Mouse (Mus musculus) forebrain, embryonic 14.5 days (tissue): ENCODE measurements around the gene Lrrc75a. TPM values are rescaled to one million over a fixed set of nuclear protein-coding genes. Genes with fewer than 3 reads are reported as not detected.

ENCODE experiments used
- ATAC-seq: fragments of 200-750 bp; cut with Nextera tagmentation; 2 replicates; pipeline ENCODE4 v1.8.0; 2017; ENCODE audit warnings: mild to moderate bottlenecking, moderate library complexity
- DNase-seq: peaks from one replicate; pipeline ENCODE4 v3.0.0-alpha.2; 2015; ENCODE audit warnings: low spot score
- H3K27ac ChIP-seq: fragments of 300-500 bp; sonication (generic); 2 replicates; pipeline ENCODE4 v1.5.1; 2014; ENCODE audit warnings: low read depth, mild to moderate bottlenecking, control low read depth, low read length, moderate library complexity
- H3K27me3 ChIP-seq: fragments of 300-500 bp; sonication (generic); replicated peaks from 2 replicates; pipeline ENCODE4 v1.6.1; 2014; ENCODE audit warnings: low read length, control low read depth, mixed read lengths; ENCODE audit not compliant: control insufficient read depth, insufficient read depth
- H3K36me3 ChIP-seq: fragments of 300-500 bp; sonication (generic); 2 replicates; pipeline ENCODE4 v1.6.1; 2014; ENCODE audit warnings: low read length, control low read depth; ENCODE audit not compliant: control insufficient read depth, insufficient read depth
- H3K4me1 ChIP-seq: fragments of 300-500 bp; sonication (generic); 2 replicates; pipeline ENCODE4 v1.6.1; 2014; ENCODE audit warnings: antibody characterized with exemption, low read length, control low read depth; ENCODE audit not compliant: control insufficient read depth, insufficient read depth
- H3K4me2 ChIP-seq: fragments of 300-500 bp; sonication (generic); 2 replicates; pipeline ENCODE4 v1.6.1; 2014; ENCODE audit warnings: mild to moderate bottlenecking, control low read depth, low read length
- H3K4me3 ChIP-seq: fragments of 300-500 bp; sonication (generic); 2 replicates; pipeline ENCODE4 v1.5.1; 2014; ENCODE audit warnings: low read depth, low read length, control low read depth
- H3K9ac ChIP-seq: fragments of 300-500 bp; sonication (generic); 2 replicates; pipeline ENCODE4 v1.6.1; 2014; ENCODE audit warnings: mild to moderate bottlenecking, low read length, control low read depth, moderate library complexity
- H3K9me3 ChIP-seq: fragments of 300-500 bp; sonication (generic); replicated peaks from 2 replicates; pipeline ENCODE4 v1.6.1; 2016; ENCODE audit warnings: low read length, control low read depth, mixed read lengths; ENCODE audit not compliant: control insufficient read depth
- WGBS: fragments of 180-500 bp; shearing (Covaris S2); extraction: QIAGEN DNeasy Blood & Tissue Kit; methylation state at CpG from one replicate; pipeline ENCODE4 v1.1.7; 2014; 5-methylcytosine and 5-hydroxymethylcytosine counted together
- polyA plus RNA-seq: library from polyadenylated mRNA; unstranded; fragments of >200 nt; fragmentation: Nextera tagmentation; extraction: Ambion mirVana; gene quantifications from 2 replicates; pipeline ENCODE4 v1.2.1, GENCODE M21; 2014

The Lrrc75a gene
- 9.6 and 9.9 TPM in 2 replicates for polyA plus RNA-seq

GRCm38 (mm10) chr11:62647661-62648590 lies at the start of gene Lrrc75a:
Lrrc75a (minus strand) TSS chr11:62648523.
- peaks cover 32% of the 10 kb centered on the region for H3K4me1 ChIP-seq
- ATAC-seq (peak; percentile 68), DNase-seq (peak; percentile 41)
- no peaks in the 10 kb centered on the region for H3K27me3 ChIP-seq
- 1% methylated on average over 64 of the region's 86 CpGs for WGBS
- H3K27ac ChIP-seq, result peak within 1 kb of the TSS; percentile 65; the same call in 1 of the 2 replicates
- no peaks in the 10 kb centered on the region for H3K36me3 ChIP-seq
- peak within 1 kb of the TSS; percentile 83 for H3K9ac ChIP-seq
- H3K9me3 ChIP-seq, result no peaks in the 10 kb centered on the region
- H3K4me2 ChIP-seq, result peak within 1 kb of the TSS; percentile 98
- peak within 1 kb of the TSS; percentile 74 for H3K4me3 ChIP-seq

GRCm38 (mm10) chr11:62695126-62695525 lies 46.8 kb upstream of the Lrrc75a start:
- Histone ChIP-seq H3K27me3 (no peaks in the 10 kb centered on the region), H3K9ac (no peak overlapping the region), H3K4me1 (no peaks in the 10 kb centered on the region), H3K4me3 (no peak overlapping the region), H3K36me3 (no peaks in the 10 kb centered on the region), H3K27ac (no peak overlapping the region), H3K9me3 (no peaks in the 10 kb centered on the region), H3K4me2 (no peak overlapping the region)
- ATAC-seq (no peak), DNase-seq (no peak)
- WGBS, result 95% methylated on average over 8 of the region's 8 CpGs

DNA sequence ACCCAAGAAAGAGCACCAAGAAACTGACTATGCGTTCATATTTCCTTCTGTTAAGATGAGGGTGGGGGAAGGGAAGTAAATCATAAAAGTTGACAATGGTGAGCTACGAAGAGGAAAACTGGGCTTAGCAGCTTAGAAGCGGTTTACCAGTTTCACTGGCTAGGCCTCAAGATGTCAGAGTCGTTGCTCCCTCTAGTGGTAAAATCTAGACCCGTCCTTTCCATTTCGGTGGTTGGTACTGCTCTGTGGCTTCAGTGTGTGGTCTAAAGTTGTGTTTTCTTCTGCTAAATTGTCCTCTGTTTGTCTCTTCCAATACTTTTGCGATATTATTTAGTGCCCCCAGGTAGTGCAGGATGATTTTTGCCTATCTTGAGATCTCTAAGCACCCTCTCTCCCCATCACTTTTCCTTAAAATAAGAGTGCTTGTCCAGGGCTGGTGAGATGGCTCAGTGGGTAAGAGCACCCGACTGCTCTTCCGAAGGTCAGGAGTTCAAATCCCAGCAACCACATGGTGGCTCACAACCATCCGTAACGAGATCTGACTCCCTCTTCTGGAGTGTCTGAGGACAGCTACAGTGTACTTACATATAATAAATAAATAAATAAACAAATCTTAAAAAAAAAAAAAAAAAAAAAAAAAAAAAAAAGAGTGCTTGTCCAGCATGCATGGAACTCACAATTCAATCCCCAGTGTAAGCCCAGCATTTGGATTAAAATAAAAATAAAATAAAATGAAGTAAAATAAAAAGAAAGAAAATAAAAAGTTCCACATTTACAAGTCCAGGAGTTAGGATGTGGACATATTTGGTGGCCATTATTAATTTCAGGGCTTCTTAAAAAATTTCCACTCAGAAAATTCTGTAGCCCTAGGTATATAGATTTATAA lies 45.2 kb upstream of the Lrrc75a start:
- no peak overlapping the region for H3K9ac ChIP-seq
- H3K4me1 ChIP-seq, result no peaks in the 10 kb centered on the region
- ATAC-seq, result peak; percentile 81
- DNase-seq, result peak; percentile 93
- 26% methylated on average over 9 of the region's 11 CpGs for WGBS
- H3K9me3 ChIP-seq, result no peaks in the 10 kb centered on the region
- no peaks in the 10 kb centered on the region for H3K27me3 ChIP-seq
- no peak overlapping the region for H3K27ac ChIP-seq
- no peak overlapping the region for H3K4me2 ChIP-seq
- no peak overlapping the region for H3K4me3 ChIP-seq
- no peaks in the 10 kb centered on the region for H3K36me3 ChIP-seq

DNA sequence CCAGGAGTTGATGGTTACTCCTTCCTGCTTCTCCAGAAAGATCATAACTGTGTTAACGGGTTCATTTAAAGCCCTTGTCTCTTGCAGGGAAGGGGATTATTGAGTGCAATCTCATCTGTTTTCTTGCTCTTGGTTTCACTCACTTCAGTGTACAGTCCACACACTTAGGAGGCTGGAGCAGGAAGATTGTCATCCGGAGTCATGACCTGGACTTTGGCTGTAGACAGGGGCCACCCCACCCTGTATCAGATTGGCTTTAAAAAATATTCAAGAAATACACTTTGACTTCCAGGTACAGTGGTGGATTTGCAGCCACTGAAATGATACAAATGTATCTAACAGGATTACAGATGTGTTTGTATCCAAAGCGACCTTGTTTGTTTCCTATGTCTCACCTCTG lies 43.3 kb upstream of the Lrrc75a start:
- WGBS, result 91% methylated on average over 3 of the region's 3 CpGs
- no peak overlapping the region for H3K4me3 ChIP-seq
- no peaks in the 10 kb centered on the region for H3K36me3 ChIP-seq
- H3K27me3 ChIP-seq, result no peaks in the 10 kb centered on the region
- no peaks in the 10 kb centered on the region for H3K9me3 ChIP-seq
- H3K4me2 ChIP-seq, result no peak overlapping the region
- no peak overlapping the region for H3K9ac ChIP-seq
- ATAC-seq (no peak), DNase-seq (no peak)
- no peak overlapping the region for H3K27ac ChIP-seq
- H3K4me1 ChIP-seq, result no peaks in the 10 kb centered on the region

DNA sequence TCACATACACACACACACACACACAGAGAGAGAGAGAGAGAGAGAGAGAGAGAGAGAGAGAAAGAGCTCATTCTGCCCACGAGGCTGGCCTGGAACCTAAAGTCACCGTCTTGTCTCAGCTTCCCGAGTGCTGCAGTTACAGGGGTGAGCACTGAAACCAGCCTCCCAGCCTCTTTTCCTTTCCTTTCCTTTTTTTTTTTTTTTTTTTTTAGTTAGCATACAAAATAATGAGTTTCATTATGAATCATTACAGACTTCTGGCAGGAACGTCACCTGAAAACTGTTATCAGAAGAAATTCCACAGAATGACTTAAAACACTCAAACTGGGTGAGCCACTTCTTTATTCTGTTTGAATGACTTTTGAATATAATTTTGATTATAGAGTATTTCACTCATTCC lies 31.6 kb upstream of the Lrrc75a start:
- Histone ChIP-seq H3K4me1 (no peaks in the 10 kb centered on the region), H3K27ac (no peak overlapping the region), H3K4me2 (no peak overlapping the region), H3K27me3 (no peaks in the 10 kb centered on the region), H3K36me3 (no peaks in the 10 kb centered on the region), H3K9me3 (no peaks in the 10 kb centered on the region), H3K9ac (no peak overlapping the region), H3K4me3 (no peak overlapping the region)
- ATAC-seq (no peak), DNase-seq (no peak)
- 88% methylated on average over 4 of the region's 4 CpGs for WGBS

DNA sequence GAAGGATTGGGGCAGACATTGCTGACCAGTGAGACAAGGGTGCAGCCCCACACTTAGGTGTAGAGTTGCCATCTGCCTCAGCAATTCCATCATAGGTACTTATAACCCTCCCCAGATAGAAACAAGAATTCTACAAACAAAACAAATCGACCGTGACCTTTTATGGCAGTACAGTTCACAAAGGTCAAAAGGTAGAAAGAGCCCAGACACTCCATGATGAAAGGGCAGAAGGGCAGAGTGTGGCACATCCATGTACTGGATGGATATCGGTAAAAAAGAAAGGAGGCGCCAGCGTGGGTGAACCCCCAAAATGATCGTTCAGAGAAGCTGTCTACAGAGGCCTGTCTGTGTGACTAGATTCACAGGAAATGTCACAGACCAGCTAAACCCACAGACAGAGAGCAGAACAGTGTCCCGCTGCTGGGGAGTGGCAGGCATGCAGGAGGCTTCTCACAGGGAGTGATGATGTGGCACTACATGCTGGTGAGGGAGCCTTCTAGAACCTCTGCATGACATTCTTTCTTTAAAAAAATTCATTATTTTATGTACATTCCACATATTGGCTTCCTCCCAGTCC lies 30.5 kb upstream of the Lrrc75a start:
- ATAC-seq (no peak), DNase-seq (no peak)
- H3K9me3 ChIP-seq, result no peaks in the 10 kb centered on the region
- no peaks in the 10 kb centered on the region for H3K4me1 ChIP-seq
- no peak overlapping the region for H3K4me2 ChIP-seq
- H3K27me3 ChIP-seq, result no peaks in the 10 kb centered on the region
- H3K27ac ChIP-seq, result no peak overlapping the region
- no peak overlapping the region for H3K4me3 ChIP-seq
- no peak overlapping the region for H3K9ac ChIP-seq
- no peaks in the 10 kb centered on the region for H3K36me3 ChIP-seq
- 93% methylated on average over 7 of the region's 7 CpGs for WGBS

DNA sequence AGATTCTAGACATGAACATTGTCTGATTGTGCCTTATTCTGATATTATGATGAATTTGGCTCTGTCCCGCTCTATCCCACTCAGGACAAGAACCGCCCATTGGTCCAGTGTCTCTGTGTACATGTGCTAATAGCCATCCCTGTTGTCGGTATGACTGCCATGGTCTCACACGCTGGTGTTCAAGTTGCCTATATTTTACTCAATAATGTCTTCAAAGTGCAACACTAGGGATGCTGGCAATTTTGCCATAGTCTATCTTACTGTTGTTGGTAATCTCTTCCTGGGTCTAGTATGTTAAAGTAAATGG lies 27.9 kb upstream of the Lrrc75a start:
- Histone ChIP-seq H3K27ac (no peak overlapping the region), H3K36me3 (no peaks in the 10 kb centered on the region), H3K27me3 (no peaks in the 10 kb centered on the region), H3K4me3 (no peak overlapping the region), H3K9me3 (no peaks in the 10 kb centered on the region), H3K4me2 (no peak overlapping the region), H3K4me1 (no peaks in the 10 kb centered on the region), H3K9ac (peak overlapping the region; percentile 14; the same call in 1 of the 2 replicates)
- DNase-seq (no peak), ATAC-seq (0 out of 2 replicates have a peak, but pooled peaks have one; percentile 13)
- WGBS, result 92% methylated on average over 4 of the region's 4 CpGs

- Histone ChIP-seq H3K4me1 (no peaks in the 10 kb centered on the region), H3K9me3 (no peaks in the 10 kb centered on the region), H3K9ac (peak overlapping the region; percentile 46; the same call in 1 of the 2 replicates), H3K36me3 (no peaks in the 10 kb centered on the region), H3K27ac (no peak overlapping the region), H3K4me2 (peak overlapping the region; percentile 48), H3K27me3 (no peaks in the 10 kb centered on the region), H3K4me3 (no peak overlapping the region)
- ATAC-seq (peak; percentile 95), DNase-seq (peak; percentile 93)
- WGBS, result 17% methylated on average over 17 of the region's 17 CpGs
Measured at GRCm38 (mm10) chr11:62675480-62676289, 27.4 kb upstream of the Lrrc75a start.
